Mouse (Mus musculus) limb, embryonic 14.5 days (tissue): ENCODE data around the gene Trim44. TPM values are rescaled to one million over a fixed set of nuclear protein-coding genes. Genes with fewer than 3 reads are reported as not detected.
A peak's percentile ranks its signal among the peaks of the same experiment; 100 is the strongest.

Source experiments
- ATAC-seq: fragments of 200-750 bp; cut with Nextera tagmentation; 2 replicates; pipeline ENCODE4 v1.8.0; 2017; ENCODE audit warnings: low read depth, moderate number of reproducible peaks, moderate TSS enrichment; ENCODE audit not compliant: low FRiP score
- DNase-seq: peaks from one replicate; pipeline ENCODE4 v3.0.0-alpha.2; 2015; ENCODE audit warnings: low spot score
- H3K27ac ChIP-seq: fragments of 300-500 bp; sonication (generic); replicated peaks from 2 replicates; pipeline ENCODE4 v1.5.1; 2014; ENCODE audit warnings: low read depth, mild to moderate bottlenecking, low read length, moderate library complexity, mixed read lengths
- H3K27me3 ChIP-seq: fragments of 300-500 bp; sonication (generic); 2 replicates; pipeline ENCODE4 v1.6.1; 2014; ENCODE audit warnings: low read length, mixed read lengths; ENCODE audit not compliant: control insufficient read depth, insufficient read depth
- H3K36me3 ChIP-seq: fragments of 300-500 bp; sonication (generic); 2 replicates; pipeline ENCODE4 v1.6.1; 2014; ENCODE audit warnings: mild to moderate bottlenecking, low read length, moderate library complexity, mixed read lengths; ENCODE audit not compliant: control insufficient read depth, insufficient read depth
- H3K4me1 ChIP-seq: fragments of 300-500 bp; sonication (generic); 2 replicates; pipeline ENCODE4 v1.6.1; 2014; ENCODE audit warnings: antibody characterized with exemption, low read length, mixed read lengths; ENCODE audit not compliant: control insufficient read depth, insufficient read depth
- H3K4me2 ChIP-seq: fragments of 300-500 bp; sonication (generic); replicated peaks from 2 replicates; pipeline ENCODE4 v1.6.1; 2014; ENCODE audit warnings: low read depth, mild to moderate bottlenecking, low read length, moderate library complexity; ENCODE audit not compliant: severe bottlenecking
- H3K4me3 ChIP-seq: fragments of 300-500 bp; sonication (generic); replicated peaks from 2 replicates; pipeline ENCODE4 v1.5.1; 2014; ENCODE audit warnings: low read length
- H3K9ac ChIP-seq: fragments of 300-500 bp; sonication (generic); 2 replicates; pipeline ENCODE4 v1.6.1; 2014; ENCODE audit warnings: mild to moderate bottlenecking, low read depth, low read length, moderate library complexity; ENCODE audit not compliant: severe bottlenecking
- H3K9me3 ChIP-seq: fragments of 300-500 bp; sonication (generic); 2 replicates; pipeline ENCODE4 v1.6.1; 2016; ENCODE audit warnings: low read length; ENCODE audit not compliant: control insufficient read depth
- POLR2A ChIP-seq: fragments of 200-500 bp; IDR thresholded peaks from 2 replicates; pipeline ENCODE4 v1.8.0; 2012; ENCODE audit warnings: inconsistent platforms, mild to moderate bottlenecking, moderate library complexity, borderline replicate concordance; ENCODE audit not compliant: insufficient read depth, insufficient read length; ENCODE audit errors: extremely low read depth
- WGBS: fragments of 180-500 bp; shearing (Covaris S2); extraction: QIAGEN DNeasy Blood & Tissue Kit; methylation state at CpG from one replicate; pipeline ENCODE4 v1.1.7; 2014; 5-methylcytosine and 5-hydroxymethylcytosine counted together
- polyA plus RNA-seq, 2 experiments: library from polyadenylated mRNA; depleted of rRNA in 1 of 2; stranded (reverse) in 1 of 2; unstranded in 1 of 2; fragments of >200 nt; fragmentation: Nextera tagmentation in 1 of 2; extraction: Ambion mirVana in 1 of 2; gene quantifications; 2 replicates each; pipeline versions ENCODE4 v1.2.1 to v1.2.3; 2012 to 2014

Gene Trim44
- polyA plus RNA-seq, 2 experiments = 36.4 to 69.7 TPM

- ATAC-seq (no peak), DNase-seq (no peak)
- H3K27ac ChIP-seq = no peak overlapping the region
- H3K36me3 ChIP-seq = no peaks in the 10 kb centered on the region
- no peak for TF ChIP-seq POLR2A
- no peaks in the 10 kb centered on the region for H3K9me3 ChIP-seq
- H3K9ac ChIP-seq = no peak overlapping the region
- H3K27me3 ChIP-seq = no peaks in the 10 kb centered on the region
- no peak overlapping the region for H3K4me3 ChIP-seq
- H3K4me1 ChIP-seq = peaks cover 10% of the 10 kb centered on the region; the same call in 1 of the 2 replicates
- WGBS = 67% methylated on average over 4 of the region's 4 CpGs
- no peak overlapping the region for H3K4me2 ChIP-seq
Measured at GRCm38 (mm10) chr2:102406324-102407304, 1.0 kb downstream of the Trim44 start.

- no peak for ATAC-seq
- no peaks in the 10 kb centered on the region for H3K9me3 ChIP-seq
- H3K36me3 ChIP-seq = no peaks in the 10 kb centered on the region
- no peak overlapping the region for H3K4me2 ChIP-seq
- no peak for DNase-seq
- no peak overlapping the region for H3K4me3 ChIP-seq
- WGBS = 83% methylated on average over 5 of the region's 5 CpGs
- H3K9ac ChIP-seq = no peak overlapping the region
- no peak for TF ChIP-seq POLR2A
- no peaks in the 10 kb centered on the region for H3K27me3 ChIP-seq
- no peak overlapping the region for H3K27ac ChIP-seq
- H3K4me1 ChIP-seq = peaks cover 22% of the 10 kb centered on the region
Measured at GRCm38 (mm10) chr2:102403982-102404381, 3.6 kb downstream of the Trim44 start.

- Histone ChIP-seq H3K4me2 (no peak overlapping the region), H3K27ac (no peak overlapping the region), H3K4me1 (peaks cover 25% of the 10 kb centered on the region), H3K27me3 (no peaks in the 10 kb centered on the region), H3K36me3 (no peaks in the 10 kb centered on the region), H3K4me3 (no peak overlapping the region), H3K9ac (no peak overlapping the region), H3K9me3 (no peaks in the 10 kb centered on the region)
- no peak for TF ChIP-seq POLR2A
- DNase-seq (no peak), ATAC-seq (no peak)
- 88% methylated on average over 4 of the region's 4 CpGs for WGBS
Measured at GRCm38 (mm10) chr2:102403306-102403705, 4.3 kb downstream of the Trim44 start.

- no peaks in the 10 kb centered on the region for H3K27me3 ChIP-seq
- no peaks in the 10 kb centered on the region for H3K9me3 ChIP-seq
- H3K4me2 ChIP-seq = peak overlapping the region; percentile 83
- peaks cover 15% of the 10 kb centered on the region for H3K4me1 ChIP-seq
- peak overlapping the region; percentile 98 for H3K27ac ChIP-seq
- no peak for DNase-seq
- peak overlapping the region; percentile 68 for H3K4me3 ChIP-seq
- H3K36me3 ChIP-seq = no peaks in the 10 kb centered on the region
- TF ChIP-seq POLR2A = no peak
- WGBS = 21% methylated on average over 6 of the region's 6 CpGs
- ATAC-seq = peak; percentile 48; the same call in 1 of the 2 replicates
- H3K9ac ChIP-seq = peak overlapping the region; percentile 95
Measured at GRCm38 (mm10) chr2:102401352-102401692, 6.3 kb downstream of the Trim44 start.

- Histone ChIP-seq H3K27ac (peak overlapping the region; percentile 98), H3K4me2 (peak overlapping the region; percentile 83), H3K9me3 (no peaks in the 10 kb centered on the region), H3K27me3 (no peaks in the 10 kb centered on the region), H3K4me3 (peak overlapping the region; percentile 68), H3K36me3 (no peaks in the 10 kb centered on the region), H3K9ac (peak overlapping the region; percentile 95), H3K4me1 (peaks cover 15% of the 10 kb centered on the region)
- under 1% methylated on average over 55 of the region's 94 CpGs for WGBS
- TF ChIP-seq POLR2A = peak; percentile 52; the same call in 1 of the 2 replicates
- ATAC-seq (peak; percentile 85), DNase-seq (peak; percentile 69)
Measured at GRCm38 (mm10) chr2:102400605-102401351, 6.8 kb downstream of the Trim44 start.
